ENCODE assay signal across 29 mouse cellular contexts in the genomic region with DNA sequence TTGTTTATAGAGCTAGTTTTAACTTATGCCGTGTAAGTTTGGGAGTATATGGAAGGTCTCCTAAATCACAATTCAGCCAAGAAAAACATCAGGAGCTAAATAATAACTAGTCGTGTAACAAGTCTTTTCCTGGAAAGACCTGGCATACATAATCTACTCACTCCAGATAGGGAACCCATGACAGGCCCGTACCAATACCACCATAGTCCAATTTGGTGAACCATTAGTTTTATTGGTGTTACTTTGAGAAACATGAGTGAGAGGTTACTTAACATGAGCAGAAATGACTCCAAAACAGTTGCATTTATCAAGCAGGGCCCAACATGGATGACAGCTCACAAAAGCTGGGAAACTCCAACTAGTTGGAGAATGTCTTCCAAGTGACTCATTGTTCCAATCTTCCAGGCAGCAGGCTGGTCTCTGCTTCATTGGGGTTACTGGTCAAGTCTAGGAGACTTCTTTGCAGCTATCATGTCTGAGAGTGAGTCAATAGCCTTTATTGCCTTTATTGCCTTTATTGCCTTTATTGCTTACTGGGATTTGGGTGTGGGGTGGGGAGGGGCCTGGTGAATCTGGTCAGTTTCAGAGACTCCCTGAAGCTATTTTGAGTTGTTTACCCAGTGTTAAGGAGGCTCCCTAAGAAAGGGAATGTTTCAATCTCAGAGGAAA. TPM values are rescaled to one million over a fixed set of nuclear protein-coding genes. Genes with fewer than 3 reads are reported as not detected.
"Had no signal": no experiment of that assay in that cellular context is flagged by ENCODE, and none has a peak within 500 bp of the region (broad histone marks: within the 10 kb centered on the region; RNA-seq: fewer than 3 reads in every experiment).

No protein-coding gene starts in this region.

- ATAC-seq: midbrain, embryonic 15.5 days had no signal

- H3K27me3 ChIP-seq: liver, embryonic 13.5 days; midbrain, embryonic 12.5 days; midbrain, embryonic 15.5 days; neural tube, embryonic 12.5 days; neural tube, embryonic 15.5 days had no signal

- H3K9me3 ChIP-seq: liver, embryonic 13.5 days; midbrain, embryonic 12.5 days; midbrain, embryonic 15.5 days; neural tube, embryonic 12.5 days; neural tube, embryonic 15.5 days had no signal

- DNase-seq: kidney, adult 2 months; kidney, postnatal 10 days; kidney, postnatal 36 days; layer of hippocampus, postnatal 36 days; liver, embryonic 13.5 days; lung, adult 2 months; right cerebral cortex, adult 18-20 months; right cerebral cortex, postnatal 14 days; right cerebral cortex, postnatal 4 days; thymus, postnatal 25 days had no signal

- H3K9ac ChIP-seq: liver, embryonic 13.5 days; midbrain, embryonic 12.5 days; midbrain, embryonic 15.5 days; neural tube, embryonic 12.5 days; neural tube, embryonic 15.5 days had no signal

- H3K4me1 ChIP-seq: liver, embryonic 13.5 days; midbrain, embryonic 12.5 days; midbrain, embryonic 15.5 days; neural tube, embryonic 12.5 days; neural tube, embryonic 15.5 days had no signal

- H3K27ac ChIP-seq: left cerebral cortex, adult 2 months; liver, embryonic 13.5 days; macrophage; midbrain, embryonic 12.5 days; midbrain, embryonic 15.5 days; neural tube, embryonic 12.5 days; neural tube, embryonic 15.5 days; stomach, postnatal 0 days had no signal

- H3K4me2 ChIP-seq: liver, embryonic 13.5 days; midbrain, embryonic 12.5 days; midbrain, embryonic 15.5 days; neural tube, embryonic 12.5 days; neural tube, embryonic 15.5 days had no signal

- H3K4me3 ChIP-seq: left cerebral cortex, adult 2 months; liver, embryonic 13.5 days; midbrain, embryonic 12.5 days; midbrain, embryonic 15.5 days; neural tube, embryonic 12.5 days; neural tube, embryonic 15.5 days had no signal

- H3K36me3 ChIP-seq: liver, embryonic 13.5 days; midbrain, embryonic 12.5 days; midbrain, embryonic 15.5 days; neural tube, embryonic 12.5 days; neural tube, embryonic 15.5 days had no signal

RNA-seq across cellular contexts. Expression of gene Nt5c1b, which starts 40.9 kb away (rescaled TPM):
- total RNA-seq: layer of hippocampus, adult 8-10 months; layer of hippocampus, postnatal 10 days; layer of hippocampus, postnatal 36 days; left cerebral cortex, adult 2 months; left cerebral cortex, postnatal 10 days; left cerebral cortex, postnatal 36 days; liver, adult 2 months; megakaryocyte, adult 5-6 weeks had no signal
- polyA plus RNA-seq: limb, embryonic 11.5 days; limb, embryonic 14.5 days; liver, adult 2 months; liver, embryonic 13.5 days; liver, embryonic 16.5 days; lung, adult 2 months; lung, embryonic 16.5 days; macrophage; midbrain, embryonic 12.5 days; midbrain, embryonic 15.5 days; neural tube, embryonic 12.5 days; neural tube, embryonic 15.5 days; stomach, embryonic 14.5 days; stomach, postnatal 0 days; thymus, postnatal 0 days had no signal
